Mouse (Mus musculus) G1E (cell line): ENCODE measurements around the gene Olfm4. TPM values are rescaled to one million over a fixed set of nuclear protein-coding genes. Genes with fewer than 3 reads are reported as not detected.

ENCODE experiments used
- ATAC-seq: 2 replicates; pipeline ENCODE4 v1.8.0; 2016; ENCODE audit warnings: mild to moderate bottlenecking; ENCODE audit not compliant: insufficient number of reproducible peaks, poor library complexity, low FRiP score, severe bottlenecking; ENCODE audit errors: extremely low read depth
- DNase-seq: peaks from one replicate; pipeline ENCODE4 v3.0.0; 2012; ENCODE audit warnings: low spot score
- H3K27me3 ChIP-seq: 2 replicates; pipeline ENCODE4 v1.6.1; 2012; ENCODE audit warnings: mild to moderate bottlenecking, low read length, inconsistent platforms; ENCODE audit not compliant: insufficient read depth
- H3K36me3 ChIP-seq: replicated peaks from 2 replicates; pipeline ENCODE3; 2012; ENCODE audit warnings: mild to moderate bottlenecking, inconsistent platforms
- H3K4me1 ChIP-seq: 2 replicates; pipeline ENCODE4 v1.6.1; 2012; ENCODE audit warnings: low read depth, low read length, inconsistent platforms, mixed read lengths; ENCODE audit not compliant: insufficient read depth
- H3K4me3 ChIP-seq: 2 replicates; pipeline ENCODE4 v1.5.1; 2012; ENCODE audit warnings: low read depth, mild to moderate bottlenecking, inconsistent platforms, low read length, moderate library complexity, mixed read lengths
- H3K9me3 ChIP-seq: replicated peaks from 2 replicates; pipeline ENCODE4 v1.6.1; 2012; ENCODE audit warnings: inconsistent platforms
- CTCF ChIP-seq: IDR thresholded peaks from 2 replicates; pipeline ENCODE4 v1.5.1; 2012; ENCODE audit warnings: low read depth, low read length, inconsistent platforms, mixed read lengths
- GATA1 ChIP-seq: IDR thresholded peaks from 2 replicates; pipeline ENCODE4 v1.6.1; 2012; ENCODE audit warnings: borderline replicate concordance, low read length, inconsistent platforms, mixed read lengths
- GATA2 ChIP-seq: IDR thresholded peaks from 2 replicates; pipeline ENCODE4 v1.6.1; 2012; ENCODE audit warnings: low read depth, low read length, inconsistent platforms, borderline replicate concordance
- POLR2AphosphoS5 ChIP-seq: IDR thresholded peaks from 2 replicates; pipeline ENCODE4 v1.6.1; 2012; ENCODE audit warnings: low read depth, low read length, inconsistent platforms; ENCODE audit not compliant: insufficient replicate concordance
- TAL1 ChIP-seq: conservative IDR thresholded peaks from 2 replicates; pipeline ENCODE4 v1.6.1; 2012; ENCODE audit warnings: low read depth, low read length, inconsistent platforms, mixed read lengths
- polyA plus RNA-seq: library from polyadenylated mRNA; stranded (reverse); fragments of >175 nt; gene quantifications from 2 replicates; pipeline ENCODE4 v1.2.3, GENCODE M21; 2012
- total RNA-seq, 2 experiments: library from RNA; stranded (forward) in 1 of 2; stranded (reverse) in 1 of 2; fragments of 200-1000 nt in 1 of 2; fragments of >200 nt in 1 of 2; fragmentation: Nextera tagmentation in 1 of 2; gene quantifications; 2 replicates each; pipeline ENCODE4 v1.2.3; 2014 to 2017

Gene Olfm4
- total and polyA plus RNA-seq, 3 experiments: 0.11 TPM; not detected in 2

DNA sequence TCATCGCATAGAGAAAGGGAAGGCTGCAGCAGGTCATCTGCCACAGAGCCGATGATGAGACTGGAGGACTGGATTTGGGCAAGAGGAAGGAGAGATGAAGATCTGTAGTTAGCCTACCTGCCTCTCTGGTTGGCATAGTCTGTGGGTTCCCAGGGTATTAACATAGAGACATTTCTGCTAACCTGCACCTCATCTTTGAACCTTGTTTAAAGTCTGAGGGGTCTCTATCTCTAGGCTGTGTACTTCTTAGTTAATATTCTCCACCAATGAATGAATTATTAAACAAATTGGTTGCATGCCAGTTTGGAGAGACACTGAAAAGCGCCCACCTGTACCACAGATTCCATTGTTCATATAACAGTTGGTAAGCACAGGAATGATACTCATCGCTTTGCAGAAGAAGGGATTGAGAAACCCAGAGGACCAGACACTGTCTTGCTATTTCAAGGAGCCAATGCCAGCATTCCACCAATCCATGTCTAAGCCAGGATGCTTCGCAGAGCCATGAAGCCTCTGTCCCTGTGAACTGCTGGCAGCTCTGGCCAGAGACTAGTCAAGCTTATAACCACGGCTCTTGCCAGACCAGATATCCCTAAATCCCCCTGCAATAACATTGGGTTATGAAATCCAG, 62.3 kb downstream of the Olfm4 start:
- Histone ChIP-seq H3K27me3 (no peaks in the 10 kb centered on the region), H3K4me3 (no peak overlapping the region), H3K36me3 (no peaks in the 10 kb centered on the region), H3K9me3 (peaks cover 22% of the 10 kb centered on the region), H3K4me1 (no peaks in the 10 kb centered on the region)
- ATAC-seq: no peak
- DNase-seq: no peak
- TF ChIP-seq CTCF (no peak), GATA2 (no peak), TAL1 (no peak), GATA1 (no peak), POLR2AphosphoS5 (no peak)

DNA sequence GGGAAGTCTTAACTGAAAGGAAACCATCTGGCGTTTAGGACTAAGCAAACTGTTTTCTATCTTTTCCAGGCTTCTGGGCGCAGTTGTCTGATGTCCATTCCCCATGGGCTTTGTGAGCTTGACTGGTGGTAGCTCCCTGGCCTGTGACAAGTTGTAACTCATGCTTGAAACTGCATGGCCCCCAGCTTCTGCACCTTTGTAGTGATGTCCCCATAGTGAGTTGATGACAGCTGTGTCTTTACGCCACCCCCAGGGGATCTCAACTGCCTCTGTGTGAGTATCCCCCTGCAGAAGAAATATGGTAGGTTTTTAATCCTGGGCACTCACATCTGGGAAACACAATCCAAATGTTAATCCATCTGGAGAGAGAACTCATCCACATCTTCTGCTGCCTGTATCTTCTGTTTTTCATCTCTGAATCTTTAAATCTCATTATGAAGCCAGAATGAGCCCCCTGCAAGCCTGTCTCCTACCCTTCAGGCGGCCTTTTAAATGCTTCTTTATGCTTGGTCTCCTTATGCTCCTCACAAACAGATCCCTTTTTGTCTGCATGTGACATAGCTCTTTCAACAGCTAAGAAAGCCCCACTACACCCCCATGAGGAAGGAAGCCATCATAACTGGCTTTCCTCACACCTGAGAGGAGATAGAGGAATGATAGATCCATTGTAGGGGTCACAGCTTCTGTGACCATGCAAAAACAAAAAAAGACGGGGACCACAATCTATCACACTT, 63.7 kb downstream of the Olfm4 start:
- ATAC-seq: no peak
- H3K4me1 ChIP-seq: no peaks in the 10 kb centered on the region
- peaks cover 27% of the 10 kb centered on the region for H3K9me3 ChIP-seq
- DNase-seq: no peak
- no peak overlapping the region for H3K4me3 ChIP-seq
- TF ChIP-seq GATA2 (no peak), CTCF (no peak), GATA1 (no peak), POLR2AphosphoS5 (no peak), TAL1 (no peak)
- H3K36me3 ChIP-seq: no peaks in the 10 kb centered on the region
- H3K27me3 ChIP-seq: no peaks in the 10 kb centered on the region

DNA sequence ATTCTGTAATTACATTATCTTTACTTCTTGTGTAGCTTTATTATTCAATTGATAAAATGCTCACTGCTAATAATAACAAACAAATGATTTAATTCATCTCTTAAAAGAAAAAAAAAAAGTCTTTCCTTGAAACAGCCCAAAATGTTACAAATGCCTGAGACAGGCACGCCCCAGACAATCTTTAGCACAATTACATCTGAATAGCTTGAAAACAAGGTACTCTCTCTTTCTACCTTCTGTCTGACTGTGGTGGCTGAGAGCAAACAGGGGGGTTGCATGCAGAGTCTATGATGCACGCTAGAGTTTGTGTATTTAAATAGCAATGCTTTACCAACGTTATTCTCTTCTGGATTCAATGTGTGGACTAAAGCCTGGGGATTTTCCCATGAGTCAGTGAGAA, 71.8 kb downstream of the Olfm4 start:
- DNase-seq: no peak
- H3K27me3 ChIP-seq: no peaks in the 10 kb centered on the region

DNA sequence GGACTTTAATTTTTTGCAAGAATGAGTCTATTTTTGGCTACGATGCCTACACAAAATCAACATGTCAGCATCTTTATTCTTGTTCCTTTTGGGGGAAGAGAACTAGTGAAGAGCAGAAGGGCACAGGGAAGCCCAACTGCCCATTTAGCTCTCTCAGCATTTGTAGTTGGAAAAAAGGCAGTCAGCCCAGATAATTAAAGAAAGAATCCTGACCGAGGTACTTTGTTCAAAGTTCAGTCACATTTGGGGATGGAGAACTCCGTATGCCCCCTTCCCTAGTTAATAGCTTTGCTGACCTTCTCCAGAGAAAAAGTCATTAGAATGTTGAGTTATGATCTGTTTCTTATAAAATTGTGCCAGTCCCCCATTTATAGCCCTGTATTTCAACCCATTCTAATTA, 77.8 kb downstream of the Olfm4 start:
- H3K36me3 ChIP-seq: no peaks in the 10 kb centered on the region
- TF ChIP-seq CTCF (no peak), TAL1 (no peak), POLR2AphosphoS5 (no peak), GATA1 (no peak)
- DNase-seq (no peak), ATAC-seq (no peak)
- H3K27me3 ChIP-seq: no peaks in the 10 kb centered on the region
- H3K9me3 ChIP-seq: peaks cover 30% of the 10 kb centered on the region
- H3K4me3 ChIP-seq: no peak overlapping the region
- H3K4me1 ChIP-seq: no peaks in the 10 kb centered on the region

More for the DNA sequence above, 71.8 kb downstream of the Olfm4 start:
- Histone ChIP-seq H3K9me3 (peaks cover 46% of the 10 kb centered on the region), H3K4me1 (no peaks in the 10 kb centered on the region), H3K4me3 (no peak overlapping the region), H3K36me3 (no peaks in the 10 kb centered on the region)
- no peak for TF ChIP-seq POLR2AphosphoS5
- TF ChIP-seq GATA2: no peak
- no peak for TF ChIP-seq GATA1
- no peak for TF ChIP-seq TAL1
- TF ChIP-seq CTCF: no peak
- ATAC-seq: no peak

DNA sequence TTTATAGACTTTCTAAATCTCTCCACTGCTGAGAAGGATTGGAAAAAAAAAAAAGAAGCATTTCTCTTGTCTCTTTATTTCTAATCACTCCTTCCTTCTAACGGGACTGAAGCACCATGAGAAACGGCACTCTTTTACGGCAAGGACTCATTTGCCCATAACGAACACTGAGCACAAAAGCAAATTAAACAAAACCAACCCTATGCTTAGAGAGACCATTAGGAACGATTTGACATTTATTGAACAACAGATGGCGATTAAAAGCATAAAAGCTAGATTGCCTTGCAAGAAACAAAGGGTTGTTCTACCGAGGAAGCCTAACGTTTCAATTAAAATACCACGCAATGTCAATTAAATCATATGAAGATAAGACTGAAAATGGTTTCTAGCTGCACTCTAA, 79.0 kb downstream of the Olfm4 start:
- ATAC-seq: no peak
- Histone ChIP-seq H3K9me3 (peaks cover 30% of the 10 kb centered on the region), H3K36me3 (no peaks in the 10 kb centered on the region), H3K27me3 (no peaks in the 10 kb centered on the region), H3K4me1 (no peaks in the 10 kb centered on the region), H3K4me3 (no peak overlapping the region)
- DNase-seq: no peak
- TF ChIP-seq GATA2 (no peak), POLR2AphosphoS5 (no peak), TAL1 (no peak), GATA1 (no peak), CTCF (no peak)

DNA sequence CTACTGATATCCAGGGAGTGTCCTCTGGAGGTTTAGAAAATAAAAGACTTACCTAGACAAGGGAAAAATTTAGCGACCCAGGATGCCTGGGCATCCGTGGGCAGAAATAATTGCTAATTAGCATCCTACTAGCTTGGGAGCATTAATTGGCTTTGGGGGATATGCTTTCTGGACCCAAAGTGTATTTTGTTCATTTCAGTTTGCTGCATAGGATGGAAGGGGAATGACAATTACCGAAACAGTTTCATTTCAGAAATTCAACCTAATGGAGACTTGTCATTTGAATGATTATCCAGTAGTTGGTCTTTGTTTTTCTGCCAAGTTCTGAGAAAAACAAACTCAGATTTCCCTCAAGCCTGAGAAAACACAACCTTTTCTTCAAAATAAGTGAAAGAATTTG, 86.7 kb downstream of the Olfm4 start:
- TF ChIP-seq TAL1: no peak
- TF ChIP-seq GATA1: no peak
- TF ChIP-seq GATA2: no peak
- TF ChIP-seq CTCF: no peak
- no peak for TF ChIP-seq POLR2AphosphoS5
- H3K4me1 ChIP-seq: no peaks in the 10 kb centered on the region
- no peak overlapping the region for H3K4me3 ChIP-seq
- H3K36me3 ChIP-seq: no peaks in the 10 kb centered on the region
- ATAC-seq (no peak), DNase-seq (no peak)
- H3K27me3 ChIP-seq: no peaks in the 10 kb centered on the region
- peaks cover 26% of the 10 kb centered on the region for H3K9me3 ChIP-seq

Other genes starting within 250 kb of the Olfm4 start
- not detected in 2 replicates for gene Pcdh8, start 212.8 kb upstream of the Olfm4 start, total RNA-seq (2014; fragmentation: Nextera tagmentation)
- 0.06 and 0.11 TPM in 2 replicates for gene Pcdh8, start 212.8 kb upstream of the Olfm4 start, total RNA-seq (2017)
- gene Pcdh8, start 212.8 kb upstream of the Olfm4 start, polyA plus RNA-seq: not detected in 2 replicates